Mouse (Mus musculus) mouse embryonic stem cell (cell line): ENCODE results near the gene Atp6v1a.

ENCODE experiments used
- in situ Hi-C, 2 experiments: fragments of 300-500 bp; cut with MboI; formaldehyde crosslinking; loops; 1 replicate in 1 of 2; 3 replicates in 1 of 2; pipeline ENCODE4 v1.14.3; 2019 to 2020; ENCODE audit warnings: low sequenced_read_pairs in 2 of 2, low pct_unique_long_range_greater_than_20kb in 1 of 2, mixed read lengths in 1 of 2; ENCODE audit not compliant: unreplicated experiment in 1 of 2

Atp6v1a gene

DNA sequence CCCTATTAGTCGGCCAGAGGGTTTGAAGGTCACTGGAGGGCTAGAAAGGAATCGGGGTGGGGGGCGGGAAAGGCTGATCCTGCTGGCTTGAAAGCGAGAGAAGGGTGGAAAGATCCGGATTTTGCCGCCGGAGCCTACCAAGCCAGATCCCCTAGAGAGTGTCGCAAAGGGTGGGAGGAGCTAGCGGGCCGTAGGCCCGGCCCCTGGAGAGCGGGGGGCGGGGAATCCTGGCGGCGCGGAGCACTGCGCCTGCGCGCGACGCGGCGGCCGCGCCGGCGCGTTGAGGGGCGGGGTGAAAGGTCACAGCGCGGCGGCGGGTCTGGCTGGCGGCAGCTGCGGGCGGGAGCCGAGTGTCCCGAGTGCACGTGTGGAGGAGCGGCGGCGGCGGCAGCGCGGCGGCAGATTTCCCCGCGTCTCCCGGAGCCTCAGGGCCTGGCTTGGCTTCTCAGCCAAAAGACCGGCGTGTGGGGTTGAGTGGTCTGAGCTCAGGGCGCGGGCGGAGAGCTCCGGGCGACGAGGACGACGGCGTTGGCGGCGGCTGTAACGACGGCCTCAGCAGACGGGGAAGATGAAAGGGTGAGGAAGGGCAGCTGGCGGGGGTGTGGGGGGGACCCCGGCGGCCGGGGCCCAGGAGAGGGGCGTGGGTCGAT is at the start of gene Atp6v1a, which contains the start of gene Naa50:
Gene Atp6v1a, minus strand, starts transcription at position 170 of the 650 bp plus-strand sequence.
Gene Naa50, plus strand, starts transcription at position 295 of the 650 bp plus-strand sequence.
- in situ Hi-C loops, result no loop called here

DNA sequence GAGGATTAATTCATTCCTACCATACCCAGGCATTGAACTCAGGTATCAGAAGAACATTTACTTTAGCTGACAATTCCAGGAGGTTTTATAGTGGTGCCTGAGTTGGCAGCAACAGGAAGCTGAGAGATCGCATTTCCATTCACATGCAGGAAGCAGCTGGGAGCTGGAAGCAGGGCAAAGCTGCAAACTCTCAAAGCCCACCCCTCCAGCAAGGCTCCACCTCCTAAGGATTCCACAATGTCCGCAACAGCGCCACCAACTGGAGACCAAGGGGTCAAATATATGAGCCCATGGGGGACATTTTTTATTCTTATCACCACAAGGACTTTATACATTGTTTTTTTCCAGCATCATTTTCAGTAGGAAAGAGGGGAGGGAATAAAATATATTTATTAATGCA is 49.3 kb upstream of the Atp6v1a start:
- in situ Hi-C loops, result no loop called here

- in situ Hi-C loops, result no loop called here
Observed at GRCm38 (mm10) chr16:44187172-44187571, 47.7 kb upstream of the Atp6v1a start.

GRCm38 (mm10) chr16:44184769-44185168 is 45.3 kb upstream of the Atp6v1a start:
- in situ Hi-C loops, result no loop called here

- in situ Hi-C loops, result no loop called here
Observed at GRCm38 (mm10) chr16:44182597-44182996, 43.1 kb upstream of the Atp6v1a start.

- in situ Hi-C loops, result no loop called here
Observed at GRCm38 (mm10) chr16:44178555-44178954, 39.0 kb upstream of the Atp6v1a start.

DNA sequence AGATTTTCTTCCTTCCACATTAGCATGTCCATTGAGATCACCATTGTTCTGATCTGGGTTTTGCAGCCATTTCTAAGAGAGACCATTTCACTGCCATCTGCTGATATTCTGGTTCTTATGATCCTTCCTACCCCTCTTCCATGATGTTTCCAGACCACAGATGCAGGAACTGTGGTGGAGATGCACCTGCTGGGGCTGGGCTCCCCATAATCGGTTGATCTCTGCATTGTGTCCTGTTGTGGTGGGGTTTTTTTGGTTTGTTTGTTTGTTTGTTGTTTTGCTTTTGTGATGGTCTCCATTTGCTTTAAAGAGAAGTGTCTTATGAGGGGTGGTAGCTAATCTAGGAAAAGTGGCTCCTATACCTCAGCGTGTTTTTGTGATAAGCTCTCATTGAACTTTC is 37.0 kb upstream of the Atp6v1a start:
- in situ Hi-C loops, result no loop called here

GRCm38 (mm10) chr16:44175001-44175400 is 35.5 kb upstream of the Atp6v1a start:
- in situ Hi-C loops, result no loop called here

DNA sequence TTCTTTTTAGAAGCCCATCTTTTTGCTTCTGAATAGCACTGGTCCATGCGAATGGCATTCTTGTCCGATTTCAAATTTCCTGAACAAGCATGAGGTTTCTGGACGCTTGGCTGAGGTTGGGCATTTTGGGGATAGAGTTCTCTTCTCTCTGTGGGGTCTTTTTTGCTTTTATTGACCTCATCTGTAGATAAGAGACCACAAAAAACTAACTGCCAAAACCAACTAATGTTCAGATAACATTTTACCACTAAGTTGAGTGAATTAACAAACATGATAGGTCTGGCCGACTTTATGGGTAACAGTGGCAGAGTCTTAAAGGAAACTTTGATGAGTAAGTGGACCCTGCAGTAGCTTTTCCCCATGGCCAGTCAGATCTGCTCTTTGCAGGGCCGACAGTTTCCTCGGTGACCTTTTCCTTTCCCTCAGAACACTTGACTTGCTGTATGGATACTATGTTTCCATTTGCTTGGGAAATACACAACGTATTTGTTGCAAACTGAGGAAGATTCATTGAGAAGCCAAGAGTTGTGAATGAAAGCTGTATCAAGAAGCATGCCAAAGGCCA is 34.5 kb upstream of the Atp6v1a start:
- in situ Hi-C loops, result no loop called here

DNA sequence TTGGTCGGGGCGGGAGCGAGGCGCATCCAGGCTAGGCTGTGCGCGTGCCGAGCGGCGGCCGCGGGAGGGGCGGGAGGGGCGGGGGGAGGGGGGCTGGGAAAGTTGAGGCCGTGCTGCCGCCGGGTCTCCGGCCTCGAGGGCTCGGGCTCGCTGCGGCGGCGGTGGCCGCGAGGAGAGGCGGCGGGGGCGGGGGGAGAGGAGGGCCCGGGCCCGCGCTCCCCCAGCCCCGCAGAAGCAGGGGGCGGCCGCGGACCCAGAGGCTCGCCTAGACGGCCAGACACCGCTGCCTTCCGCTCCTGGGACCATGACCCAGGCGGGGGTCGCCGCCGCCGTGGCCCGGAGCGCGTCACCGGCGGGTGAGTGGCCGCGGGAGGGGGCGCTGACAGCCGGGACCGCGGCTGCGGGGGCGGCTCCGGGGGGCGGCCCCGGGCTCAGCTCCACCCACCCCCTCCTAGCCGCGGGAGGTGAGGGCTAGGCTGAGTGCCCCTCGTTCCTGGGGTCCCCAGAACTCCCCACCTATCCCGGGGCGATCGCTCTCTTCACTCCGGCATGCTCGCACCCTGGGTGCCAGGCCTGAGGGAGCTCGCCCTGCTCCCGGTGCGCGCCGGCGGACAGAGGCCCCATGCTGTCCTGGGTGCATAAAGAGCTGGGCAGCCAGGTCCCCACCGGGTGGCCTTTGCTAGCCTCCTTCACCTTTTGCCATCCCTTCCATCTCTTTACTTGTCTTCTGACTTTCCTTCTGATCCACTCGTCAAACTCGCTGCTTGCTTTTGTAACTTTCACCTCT is 33.8 kb upstream of the Atp6v1a start, which contains the start of gene Usf3:
Gene Usf3, plus strand, starts transcription at position 92 of the 787 bp plus-strand sequence.
- in situ Hi-C loops, result no loop called here

GRCm38 (mm10) chr16:44172297-44173154 is 33.0 kb upstream of the Atp6v1a start:
- in situ Hi-C loops, result no loop called here

- in situ Hi-C loops, result no loop called here
Observed at GRCm38 (mm10) chr16:44168990-44169389, 29.5 kb upstream of the Atp6v1a start.

- in situ Hi-C loops, result no loop called here
Observed at GRCm38 (mm10) chr16:44165182-44165581, 25.7 kb upstream of the Atp6v1a start.

GRCm38 (mm10) chr16:44163831-44164230 is 24.3 kb upstream of the Atp6v1a start:
- in situ Hi-C loops, result no loop called here

DNA sequence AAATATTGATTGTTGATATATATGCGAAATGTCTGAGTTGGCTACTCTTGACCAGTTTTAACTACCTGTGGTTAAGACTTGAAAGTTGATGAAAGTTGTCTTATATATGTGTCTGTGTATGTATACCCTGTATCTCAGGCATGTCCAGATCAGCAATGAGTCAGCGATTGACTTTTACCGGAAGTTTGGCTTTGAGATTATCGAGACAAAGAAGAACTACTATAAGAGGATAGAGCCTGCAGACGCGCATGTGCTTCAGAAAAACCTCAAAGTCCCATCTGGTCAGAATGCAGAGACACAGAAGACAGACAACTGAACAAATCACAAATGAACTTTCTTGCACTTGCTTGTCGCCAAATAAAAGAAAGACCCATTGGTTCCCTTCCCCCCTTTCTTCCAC is 19.8 kb upstream of the Atp6v1a start:
- in situ Hi-C loops, result no loop called here

DNA sequence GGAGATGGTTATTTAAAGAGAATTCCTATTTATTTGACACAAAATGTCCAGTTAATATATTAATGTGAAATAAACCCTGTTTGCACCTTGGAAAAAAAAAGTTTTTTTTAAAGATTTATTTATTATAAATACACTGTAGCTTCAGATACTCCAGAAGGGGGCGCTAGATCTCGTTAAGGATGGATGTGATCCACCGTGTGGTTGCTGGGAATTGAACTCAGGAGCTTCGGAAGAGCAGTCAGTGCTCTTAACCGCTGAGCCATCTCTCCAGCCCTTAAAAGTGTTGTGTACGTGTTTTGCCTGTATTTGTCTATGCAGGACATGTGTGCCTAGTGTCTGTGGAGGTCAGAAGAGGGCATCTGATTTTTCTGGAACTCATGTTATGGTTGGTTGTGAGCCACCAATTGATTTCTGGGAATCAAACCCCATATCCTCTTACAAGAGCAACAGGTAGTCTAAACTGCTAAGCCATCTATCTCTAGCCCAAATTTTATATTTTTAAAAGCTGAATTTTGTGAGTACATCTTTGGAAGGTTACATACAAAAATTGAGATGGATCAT is 15.1 kb upstream of the Atp6v1a start:
- in situ Hi-C loops, result no loop called here

GRCm38 (mm10) chr16:44149002-44149767 is 9.7 kb upstream of the Atp6v1a start:
- in situ Hi-C loops, result no loop called here

DNA sequence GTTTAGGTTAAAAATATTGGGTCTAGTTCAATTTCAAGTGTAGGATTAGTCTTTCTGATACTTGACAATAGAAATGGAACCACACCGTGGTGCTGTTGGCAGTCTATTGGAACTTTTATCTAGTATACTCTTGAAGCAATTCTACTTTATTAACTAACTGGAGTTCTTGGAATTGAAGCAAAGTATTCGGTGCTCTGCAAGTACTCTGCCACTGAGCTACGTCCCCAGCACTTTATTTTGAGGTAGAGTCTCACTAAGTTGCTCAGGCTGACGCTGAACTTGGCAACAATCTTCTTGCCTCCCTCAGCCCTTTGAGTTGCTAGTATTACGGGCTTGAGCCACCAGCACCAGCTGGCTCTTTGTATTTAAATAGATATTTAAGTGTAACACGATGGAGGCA is 2.0 kb upstream of the Atp6v1a start:
- in situ Hi-C loops, result no loop called here
